Mouse (Mus musculus): ENCODE data around the gene Ptprf. TPM values are rescaled to one million over a fixed set of nuclear protein-coding genes. Genes with fewer than 3 reads are reported as not detected.

Ptprf gene
- polyA plus RNA-seq, 2 experiments = 71.9 to 85.0 TPM

GRCm38 (mm10) chr4:118247323-118247722, 43.9 kb downstream of the Ptprf start:
- H3K9me3 ChIP-seq (ENCODE audit: control insufficient read depth, low read length) = no peaks in the 10 kb centered on the region
- H3K36me3 ChIP-seq (ENCODE audit: control insufficient read depth, insufficient read depth, low read length) = peaks cover 92% of the 10 kb centered on the region
- H3K9ac ChIP-seq (ENCODE audit: low read depth, low read length, severe bottlenecking) = no peak overlapping the region
- H3K27me3 ChIP-seq (ENCODE audit: control insufficient read depth, insufficient read depth, low read length) = no peaks in the 10 kb centered on the region
- no peak for TF ChIP-seq POLR2A (IDR thresholded peaks at IDR 0.05; ENCODE audit: borderline replicate concordance, extremely low read depth, insufficient read depth, insufficient read length)
- DNase-seq (ENCODE audit: low spot score) (no peak), ATAC-seq (ENCODE audit: low FRiP score, low read depth) (no peak)
- H3K4me1 ChIP-seq (ENCODE audit: control insufficient read depth, insufficient read depth, low read length) = peaks cover 3% of the 10 kb centered on the region; the same call in 1 of the 2 replicates
- 84% methylated on average over 3 of the region's 3 CpGs for WGBS
- no peak overlapping the region for H3K4me3 ChIP-seq (replicated peaks; ENCODE audit: low read length)
- no peak overlapping the region for H3K4me2 ChIP-seq (replicated peaks; ENCODE audit: low read depth, low read length, severe bottlenecking)
- H3K27ac ChIP-seq (replicated peaks; ENCODE audit: low read depth, low read length) = no peak overlapping the region

- H3K27ac ChIP-seq (replicated peaks; ENCODE audit: low read depth, low read length) = no peak overlapping the region
- no peak for DNase-seq (ENCODE audit: low spot score)
- 80% methylated on average over 14 of the region's 14 CpGs for WGBS
- no peak overlapping the region for H3K9ac ChIP-seq (ENCODE audit: low read depth, low read length, severe bottlenecking)
- TF ChIP-seq POLR2A (IDR thresholded peaks at IDR 0.05; ENCODE audit: borderline replicate concordance, extremely low read depth, insufficient read depth, insufficient read length) = no peak
- no peak overlapping the region for H3K4me2 ChIP-seq (replicated peaks; ENCODE audit: low read depth, low read length, severe bottlenecking)
- peaks cover 3% of the 10 kb centered on the region; the same call in 1 of the 2 replicates for H3K4me1 ChIP-seq (ENCODE audit: control insufficient read depth, insufficient read depth, low read length)
- no peaks in the 10 kb centered on the region for H3K9me3 ChIP-seq (ENCODE audit: control insufficient read depth, low read length)
- H3K36me3 ChIP-seq (ENCODE audit: control insufficient read depth, insufficient read depth, low read length) = peaks cover 90% of the 10 kb centered on the region
- H3K27me3 ChIP-seq (ENCODE audit: control insufficient read depth, insufficient read depth, low read length) = no peaks in the 10 kb centered on the region
- no peak for ATAC-seq (ENCODE audit: low FRiP score, low read depth)
- no peak overlapping the region for H3K4me3 ChIP-seq (replicated peaks; ENCODE audit: low read length)
Measured at GRCm38 (mm10) chr4:118245847-118246246, 45.4 kb downstream of the Ptprf start.

GRCm38 (mm10) chr4:118243791-118244190, 47.4 kb downstream of the Ptprf start:
- ATAC-seq (ENCODE audit: low FRiP score, low read depth) (no peak), DNase-seq (ENCODE audit: low spot score) (no peak)
- Histone ChIP-seq H3K4me1 (ENCODE audit: control insufficient read depth, insufficient read depth, low read length) (peaks cover 3% of the 10 kb centered on the region; the same call in 1 of the 2 replicates), H3K27me3 (ENCODE audit: control insufficient read depth, insufficient read depth, low read length) (no peaks in the 10 kb centered on the region), H3K36me3 (ENCODE audit: control insufficient read depth, insufficient read depth, low read length) (peaks cover 75% of the 10 kb centered on the region), H3K4me3 (replicated peaks; ENCODE audit: low read length) (no peak overlapping the region), H3K27ac (replicated peaks; ENCODE audit: low read depth, low read length) (peak overlapping the region; percentile 50; the same call in 1 of the 2 replicates), H3K4me2 (replicated peaks; ENCODE audit: low read depth, low read length, severe bottlenecking) (no peak overlapping the region), H3K9me3 (ENCODE audit: control insufficient read depth, low read length) (no peaks in the 10 kb centered on the region), H3K9ac (ENCODE audit: low read depth, low read length, severe bottlenecking) (no peak overlapping the region)
- 56% methylated on average over 7 of the region's 7 CpGs for WGBS
- TF ChIP-seq POLR2A (IDR thresholded peaks at IDR 0.05; ENCODE audit: borderline replicate concordance, extremely low read depth, insufficient read depth, insufficient read length) = no peak

- H3K9ac ChIP-seq (ENCODE audit: low read depth, low read length, severe bottlenecking) = no peak overlapping the region
- ATAC-seq (ENCODE audit: low FRiP score, low read depth) = no peak
- H3K4me3 ChIP-seq (replicated peaks; ENCODE audit: low read length) = no peak overlapping the region
- DNase-seq (ENCODE audit: low spot score) = no peak
- no peak for TF ChIP-seq POLR2A (IDR thresholded peaks at IDR 0.05; ENCODE audit: borderline replicate concordance, extremely low read depth, insufficient read depth, insufficient read length)
- no peak overlapping the region for H3K27ac ChIP-seq (replicated peaks; ENCODE audit: low read depth, low read length)
- no peak overlapping the region for H3K4me2 ChIP-seq (replicated peaks; ENCODE audit: low read depth, low read length, severe bottlenecking)
- peaks cover 3% of the 10 kb centered on the region; the same call in 1 of the 2 replicates for H3K4me1 ChIP-seq (ENCODE audit: control insufficient read depth, insufficient read depth, low read length)
- no peaks in the 10 kb centered on the region for H3K9me3 ChIP-seq (ENCODE audit: control insufficient read depth, low read length)
- 58% methylated on average over 11 of the region's 11 CpGs for WGBS
- peaks cover 75% of the 10 kb centered on the region for H3K36me3 ChIP-seq (ENCODE audit: control insufficient read depth, insufficient read depth, low read length)
- H3K27me3 ChIP-seq (ENCODE audit: control insufficient read depth, insufficient read depth, low read length) = no peaks in the 10 kb centered on the region
Measured at GRCm38 (mm10) chr4:118243298-118243697, 47.9 kb downstream of the Ptprf start.

- ATAC-seq (ENCODE audit: low FRiP score, low read depth) (no peak), DNase-seq (ENCODE audit: low spot score) (no peak)
- H3K9me3 ChIP-seq (ENCODE audit: control insufficient read depth, low read length) = no peaks in the 10 kb centered on the region
- H3K4me2 ChIP-seq (replicated peaks; ENCODE audit: low read depth, low read length, severe bottlenecking) = no peak overlapping the region
- WGBS = 88% methylated on average over 16 of the region's 16 CpGs
- H3K27ac ChIP-seq (replicated peaks; ENCODE audit: low read depth, low read length) = no peak overlapping the region
- peaks cover 75% of the 10 kb centered on the region for H3K36me3 ChIP-seq (ENCODE audit: control insufficient read depth, insufficient read depth, low read length)
- TF ChIP-seq POLR2A (IDR thresholded peaks at IDR 0.05; ENCODE audit: borderline replicate concordance, extremely low read depth, insufficient read depth, insufficient read length) = no peak
- H3K9ac ChIP-seq (ENCODE audit: low read depth, low read length, severe bottlenecking) = no peak overlapping the region
- peaks cover 3% of the 10 kb centered on the region; the same call in 1 of the 2 replicates for H3K4me1 ChIP-seq (ENCODE audit: control insufficient read depth, insufficient read depth, low read length)
- no peak overlapping the region for H3K4me3 ChIP-seq (replicated peaks; ENCODE audit: low read length)
- H3K27me3 ChIP-seq (ENCODE audit: control insufficient read depth, insufficient read depth, low read length) = no peaks in the 10 kb centered on the region
Measured at GRCm38 (mm10) chr4:118239960-118240689, 51.1 kb downstream of the Ptprf start.
